8 mouse cellular contexts compared by ENCODE assay signal in genomic region chr2:52424747-52425522, GRCm38 (mm10). TPM values are rescaled to one million over a fixed set of nuclear protein-coding genes. Genes with fewer than 3 reads are reported as not detected.
DNase-seq lines count a peak whose midpoint lies in the region; ATAC-seq and TF ChIP-seq lines count a peak whose summit lies in the region.

Gene Arl5a (minus strand): TSS chr2:52424901.

- peak within 1 kb of the TSS; percentile 86 for H3K4me2 ChIP-seq in heart, embryonic 12.5 days
- H3K4me2 ChIP-seq in kidney, postnatal 0 days (ENCODE audit: low read length): peak within 1 kb of the TSS; percentile 72
- H3K4me2 ChIP-seq in liver, embryonic 11.5 days: peak within 1 kb of the TSS; percentile 84
- H3K4me2 ChIP-seq in stomach, embryonic 14.5 days (replicated peaks; ENCODE audit: low read depth, low read length): peak within 1 kb of the TSS; percentile 65

- H3K27ac ChIP-seq in heart, embryonic 12.5 days (ENCODE audit: poor library complexity, severe bottlenecking): peak within 1 kb of the TSS; percentile 80
- H3K27ac ChIP-seq in kidney, postnatal 0 days: peak within 1 kb of the TSS; percentile 88
- H3K27ac ChIP-seq in liver, embryonic 11.5 days (ENCODE audit: low read depth, low read length): peak within 1 kb of the TSS; percentile 85
- peak within 1 kb of the TSS; percentile 76 for H3K27ac ChIP-seq in stomach, embryonic 14.5 days (ENCODE audit: low read length)

- peak within 1 kb of the TSS; percentile 86 for H3K9ac ChIP-seq in heart, embryonic 12.5 days
- H3K9ac ChIP-seq in kidney, postnatal 0 days (ENCODE audit: low read depth, low read length): peak within 1 kb of the TSS; percentile 97
- H3K9ac ChIP-seq in liver, embryonic 11.5 days (ENCODE audit: low read depth, low read length): peak within 1 kb of the TSS; percentile 98
- peak within 1 kb of the TSS; percentile 83 for H3K9ac ChIP-seq in stomach, embryonic 14.5 days (replicated peaks; ENCODE audit: low read depth, low read length)

- peaks cover 35% of the 10 kb centered on the region for H3K4me1 ChIP-seq in erythroblast, embryonic 14.5 days (ENCODE audit: control insufficient read depth)
- H3K4me1 ChIP-seq in heart, embryonic 12.5 days (replicated peaks): peaks cover 30% of the 10 kb centered on the region
- peaks cover 9% of the 10 kb centered on the region for H3K4me1 ChIP-seq in kidney, postnatal 0 days (replicated peaks; ENCODE audit: insufficient read depth, low read length)
- peaks cover 34% of the 10 kb centered on the region for H3K4me1 ChIP-seq in liver, embryonic 11.5 days (replicated peaks; ENCODE audit: control insufficient read depth, insufficient read depth, low read length)
- H3K4me1 ChIP-seq in stomach, embryonic 14.5 days (ENCODE audit: control insufficient read depth, insufficient read depth, low read length): peaks cover 12% of the 10 kb centered on the region; the same call in 1 of the 2 replicates

- WGBS in heart, embryonic 12.5 days: under 1% methylated on average over 57 of the region's 57 CpGs
- under 1% methylated on average over 57 of the region's 57 CpGs for WGBS in kidney, postnatal 0 days
- WGBS in liver, embryonic 11.5 days: under 1% methylated on average over 41 of the region's 57 CpGs
- WGBS in stomach, embryonic 14.5 days: under 1% methylated on average over 54 of the region's 57 CpGs

- peak; percentile 97 for ATAC-seq in heart, embryonic 12.5 days (ENCODE audit: insufficient number of reproducible peaks, low FRiP score)
- peak; percentile 95 for ATAC-seq in kidney, postnatal 0 days (replicated peaks; ENCODE audit: low FRiP score, low read depth)
- peak; percentile 90 for ATAC-seq in liver, embryonic 11.5 days (replicated peaks; ENCODE audit: low FRiP score)
- ATAC-seq in stomach, embryonic 14.5 days (ENCODE audit: insufficient number of reproducible peaks, insufficient read depth, low FRiP score, low read depth): peak; percentile 95

- no peaks in the 10 kb centered on the region for H3K9me3 ChIP-seq in erythroblast, embryonic 14.5 days (ENCODE audit: control insufficient read depth, low read length)
- H3K9me3 ChIP-seq in heart, embryonic 12.5 days (replicated peaks): no peaks in the 10 kb centered on the region
- H3K9me3 ChIP-seq in kidney, postnatal 0 days (replicated peaks; ENCODE audit: low read length): no peaks in the 10 kb centered on the region
- no peaks in the 10 kb centered on the region for H3K9me3 ChIP-seq in liver, embryonic 11.5 days (ENCODE audit: control insufficient read depth, low read length)
- no peaks in the 10 kb centered on the region for H3K9me3 ChIP-seq in stomach, embryonic 14.5 days (ENCODE audit: control insufficient read depth, low read depth, low read length)

- DNase-seq in B cell, adult 2 months: peak; percentile 97 to 98
- peak; percentile 97 for DNase-seq in brain, embryonic 14.5 days (ENCODE audit: low read depth)
- peak; percentile 95 for DNase-seq in kidney, postnatal 0 days (ENCODE audit: low spot score)
- peak; percentile 94 for DNase-seq in liver, embryonic 11.5 days (ENCODE audit: low spot score)
- peak; percentile 94 for DNase-seq in naive thymus-derived CD4-positive, alpha-beta T cell, adult 2 months (ENCODE audit: low read depth)

- no peak for TF ChIP-seq CTCF in brain, embryonic 14.5 days (IDR thresholded peaks at IDR 0.05; ENCODE audit: borderline replicate concordance, extremely low read depth, insufficient read depth, insufficient read length)
- no peak for TF ChIP-seq CTCF in kidney, postnatal 0 days (IDR thresholded peaks at IDR 0.05; ENCODE audit: low read depth)

- H3K4me3 ChIP-seq in erythroblast, embryonic 14.5 days (replicated peaks): peak within 1 kb of the TSS; percentile 95
- H3K4me3 ChIP-seq in heart, embryonic 12.5 days: peak within 1 kb of the TSS; percentile 72
- peak within 1 kb of the TSS; percentile 99 for H3K4me3 ChIP-seq in kidney, postnatal 0 days (replicated peaks; ENCODE audit: low read depth, low read length)
- H3K4me3 ChIP-seq in liver, embryonic 11.5 days (ENCODE audit: low read depth, low read length): peak within 1 kb of the TSS; percentile 84
- peak within 1 kb of the TSS; percentile 81 for H3K4me3 ChIP-seq in stomach, embryonic 14.5 days (ENCODE audit: low read depth, low read length)

- TF ChIP-seq POLR2A in brain, embryonic 14.5 days (IDR thresholded peaks at IDR 0.05; ENCODE audit: borderline replicate concordance, extremely low read depth, insufficient read depth, insufficient read length, poor library complexity, severe bottlenecking): peak; percentile 92

- H3K36me3 ChIP-seq in erythroblast, embryonic 14.5 days (ENCODE audit: control insufficient read depth): peaks cover 3% of the 10 kb centered on the region; the same call in 1 of the 2 replicates
- H3K36me3 ChIP-seq in heart, embryonic 12.5 days: no peaks in the 10 kb centered on the region
- no peaks in the 10 kb centered on the region for H3K36me3 ChIP-seq in kidney, postnatal 0 days (ENCODE audit: insufficient read depth, low read length)
- H3K36me3 ChIP-seq in liver, embryonic 11.5 days (ENCODE audit: control insufficient read depth, insufficient read depth, low read length): no peaks in the 10 kb centered on the region
- no peaks in the 10 kb centered on the region for H3K36me3 ChIP-seq in stomach, embryonic 14.5 days (ENCODE audit: control insufficient read depth, insufficient read depth, low read length)

- H3K27me3 ChIP-seq in erythroblast, embryonic 14.5 days (ENCODE audit: control insufficient read depth): peaks cover 19% of the 10 kb centered on the region
- H3K27me3 ChIP-seq in heart, embryonic 12.5 days (replicated peaks): no peaks in the 10 kb centered on the region
- H3K27me3 ChIP-seq in kidney, postnatal 0 days (ENCODE audit: insufficient read depth, low read length): no peaks in the 10 kb centered on the region
- no peaks in the 10 kb centered on the region for H3K27me3 ChIP-seq in liver, embryonic 11.5 days (replicated peaks; ENCODE audit: control insufficient read depth, insufficient read depth, low read length)
- no peaks in the 10 kb centered on the region for H3K27me3 ChIP-seq in stomach, embryonic 14.5 days (ENCODE audit: control insufficient read depth, insufficient read depth, low read length)

RNA-seq across cellular contexts. Expression of gene Arl5a, which starts in this region (rescaled TPM):
- polyA plus RNA-seq in brain, embryonic 14.5 days (2012; rRNA removed): 39.5 and 46.8 TPM in 2 replicates
- 0.29 and 0.35 TPM in 2 replicates for polyA plus RNA-seq in erythroblast, embryonic 14.5 days (2012)
- polyA plus RNA-seq in heart, embryonic 12.5 days (2016; fragmentation: Nextera tagmentation; extraction: Ambion mirVana): 86.4 and 90.9 TPM in 2 replicates
- polyA plus RNA-seq in kidney, postnatal 0 days (2015; fragmentation: Nextera tagmentation; extraction: Ambion mirVana): 32.1 and 33.2 TPM in 2 replicates
- 71.8 and 86.2 TPM in 2 replicates for polyA plus RNA-seq in liver, embryonic 11.5 days (2014; fragmentation: Nextera tagmentation; extraction: Ambion mirVana)
- polyA plus RNA-seq in stomach, embryonic 14.5 days (2014; fragmentation: Nextera tagmentation; extraction: Ambion mirVana): 53.5 and 60.7 TPM in 2 replicates

Comparison
In these comparisons a context has a peak if more than half of its experiments do, and no peak if none do; other contexts are left out.
1. Peak in every context shown above with its lines: DNase-seq, ATAC-seq, H3K4me3 ChIP-seq and H3K27ac ChIP-seq.
2. RNA of gene Arl5a (polyA plus RNA-seq): 86.4 to 90.9 TPM in heart, embryonic 12.5 days, 71.8 to 86.2 TPM in liver, embryonic 11.5 days, 53.5 to 60.7 TPM in stomach, embryonic 14.5 days, 39.5 to 46.8 TPM in brain, embryonic 14.5 days and 32.1 to 33.2 TPM in kidney, postnatal 0 days; 0.29 to 0.35 TPM in erythroblast, embryonic 14.5 days; every median in the first group is over 10 times any median in the second.